Mouse (Mus musculus): Measurements from ENCODE around the gene Ptn. TPM values are rescaled to one million over a fixed set of nuclear protein-coding genes. Genes with fewer than 3 reads are reported as not detected.

Ptn gene
- polyA plus RNA-seq, 1 experiment from 2014 or later, result 532 TPM

- ATAC-seq (no peak), DNase-seq (ENCODE audit: low spot score) (no peak)
- no peaks in the 10 kb centered on the region for H3K36me3 ChIP-seq (ENCODE audit: control insufficient read depth, insufficient read depth, low read length)
- no peaks in the 10 kb centered on the region for H3K27me3 ChIP-seq (replicated peaks; ENCODE audit: control insufficient read depth, insufficient read depth, low read length)
- 80% methylated on average over 3 of the region's 3 CpGs for WGBS
- no peaks in the 10 kb centered on the region; the same call in 1 of the 2 replicates for H3K4me1 ChIP-seq (ENCODE audit: control insufficient read depth, insufficient read depth, low read length)
- no peak overlapping the region for H3K4me2 ChIP-seq (ENCODE audit: low read length)
- H3K9ac ChIP-seq (ENCODE audit: low read length), result no peak overlapping the region
- H3K27ac ChIP-seq (ENCODE audit: low read depth, low read length), result no peak overlapping the region
- H3K4me3 ChIP-seq (ENCODE audit: low read depth, low read length), result no peak overlapping the region
- H3K9me3 ChIP-seq (replicated peaks; ENCODE audit: control insufficient read depth, low read length), result no peaks in the 10 kb centered on the region
Observed at GRCm38 (mm10) chr6:36841701-36842100, 31.7 kb upstream of the Ptn start.

DNA sequence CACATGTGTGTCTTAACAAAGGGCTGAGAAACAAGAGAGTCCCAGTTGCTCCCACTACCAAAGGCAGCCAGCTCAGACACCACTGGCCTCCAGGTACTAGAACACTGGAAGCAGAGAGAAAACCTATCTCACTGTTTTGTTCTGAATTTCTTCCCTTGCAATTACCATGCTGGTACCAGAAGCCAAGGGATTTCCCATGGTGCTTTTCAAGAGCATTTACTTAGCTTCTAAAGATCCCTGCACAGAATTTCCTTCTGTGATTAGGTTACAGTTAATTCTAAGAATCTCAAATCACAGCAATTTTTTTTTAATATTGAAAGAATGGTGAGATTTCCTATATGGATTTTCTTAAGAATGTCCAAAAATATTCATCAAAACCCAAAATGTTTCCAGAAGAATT lies 31.2 kb upstream of the Ptn start:
- DNase-seq (ENCODE audit: low spot score) (no peak), ATAC-seq (no peak)
- Histone ChIP-seq H3K4me3 (ENCODE audit: low read depth, low read length) (no peak overlapping the region), H3K4me2 (ENCODE audit: low read length) (no peak overlapping the region), H3K9me3 (replicated peaks; ENCODE audit: control insufficient read depth, low read length) (no peaks in the 10 kb centered on the region), H3K9ac (ENCODE audit: low read length) (no peak overlapping the region), H3K4me1 (ENCODE audit: control insufficient read depth, insufficient read depth, low read length) (peaks cover 5% of the 10 kb centered on the region), H3K27me3 (replicated peaks; ENCODE audit: control insufficient read depth, insufficient read depth, low read length) (no peaks in the 10 kb centered on the region), H3K27ac (ENCODE audit: low read depth, low read length) (no peak overlapping the region), H3K36me3 (ENCODE audit: control insufficient read depth, insufficient read depth, low read length) (no peaks in the 10 kb centered on the region)

- DNase-seq (ENCODE audit: low spot score) (no peak), ATAC-seq (no peak)
- Histone ChIP-seq H3K36me3 (ENCODE audit: control insufficient read depth, insufficient read depth, low read length) (no peaks in the 10 kb centered on the region), H3K4me1 (ENCODE audit: control insufficient read depth, insufficient read depth, low read length) (peaks cover 5% of the 10 kb centered on the region), H3K9me3 (replicated peaks; ENCODE audit: control insufficient read depth, low read length) (no peaks in the 10 kb centered on the region), H3K9ac (ENCODE audit: low read length) (no peak overlapping the region), H3K27me3 (replicated peaks; ENCODE audit: control insufficient read depth, insufficient read depth, low read length) (no peaks in the 10 kb centered on the region), H3K4me3 (ENCODE audit: low read depth, low read length) (no peak overlapping the region), H3K27ac (ENCODE audit: low read depth, low read length) (no peak overlapping the region), H3K4me2 (ENCODE audit: low read length) (no peak overlapping the region)
- WGBS, result 100% methylated on average over 1 of the region's 1 CpGs
Observed at GRCm38 (mm10) chr6:36838747-36839146, 28.7 kb upstream of the Ptn start.

GRCm38 (mm10) chr6:36835351-36835750 lies 25.3 kb upstream of the Ptn start:
- 0 out of 2 replicates have a peak, but pooled peaks have one; percentile 15 for ATAC-seq
- Histone ChIP-seq H3K36me3 (ENCODE audit: control insufficient read depth, insufficient read depth, low read length) (no peaks in the 10 kb centered on the region), H3K9me3 (replicated peaks; ENCODE audit: control insufficient read depth, low read length) (no peaks in the 10 kb centered on the region), H3K4me2 (ENCODE audit: low read length) (no peak overlapping the region), H3K27me3 (replicated peaks; ENCODE audit: control insufficient read depth, insufficient read depth, low read length) (no peaks in the 10 kb centered on the region), H3K4me1 (ENCODE audit: control insufficient read depth, insufficient read depth, low read length) (peaks cover 5% of the 10 kb centered on the region), H3K4me3 (ENCODE audit: low read depth, low read length) (no peak overlapping the region), H3K27ac (ENCODE audit: low read depth, low read length) (no peak overlapping the region), H3K9ac (ENCODE audit: low read length) (no peak overlapping the region)
- no peak for DNase-seq (ENCODE audit: low spot score)
- 63% methylated on average over 3 of the region's 3 CpGs for WGBS

DNA sequence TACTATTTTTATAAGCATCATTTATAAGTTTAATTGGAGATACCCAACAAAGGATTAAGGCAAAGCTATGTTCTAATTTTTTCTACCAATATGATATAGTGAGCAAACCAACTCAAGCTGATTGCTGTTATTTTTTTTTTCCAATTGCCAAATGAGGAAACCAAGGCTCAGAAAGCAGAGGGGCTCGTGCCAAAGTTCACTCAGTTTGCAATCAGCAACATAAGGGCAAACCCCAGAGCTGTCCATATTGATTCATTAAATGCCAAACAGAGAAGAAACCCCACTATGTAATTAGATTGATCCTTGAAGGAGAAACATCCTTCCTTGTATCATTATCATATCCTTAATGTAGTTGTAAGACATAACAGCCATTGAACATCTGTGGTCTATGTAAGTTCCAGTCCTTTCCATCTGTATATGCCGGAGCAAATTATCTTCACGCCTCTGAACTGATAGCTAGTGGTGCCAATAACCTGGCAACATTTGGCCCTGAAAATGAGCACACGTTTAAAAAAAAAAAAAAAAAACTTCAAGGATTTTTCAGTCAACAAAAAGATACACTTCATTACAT lies 24.8 kb upstream of the Ptn start:
- no peak overlapping the region for H3K4me2 ChIP-seq (ENCODE audit: low read length)
- no peak overlapping the region for H3K4me3 ChIP-seq (ENCODE audit: low read depth, low read length)
- H3K27me3 ChIP-seq (replicated peaks; ENCODE audit: control insufficient read depth, insufficient read depth, low read length), result no peaks in the 10 kb centered on the region
- 67% methylated on average over 4 of the region's 4 CpGs for WGBS
- peak; percentile 61 for DNase-seq (ENCODE audit: low spot score)
- no peak overlapping the region for H3K27ac ChIP-seq (ENCODE audit: low read depth, low read length)
- H3K9ac ChIP-seq (ENCODE audit: low read length), result no peak overlapping the region
- H3K9me3 ChIP-seq (replicated peaks; ENCODE audit: control insufficient read depth, low read length), result no peaks in the 10 kb centered on the region
- ATAC-seq, result peak; percentile 81
- no peaks in the 10 kb centered on the region for H3K36me3 ChIP-seq (ENCODE audit: control insufficient read depth, insufficient read depth, low read length)
- peaks cover 5% of the 10 kb centered on the region for H3K4me1 ChIP-seq (ENCODE audit: control insufficient read depth, insufficient read depth, low read length)

- Histone ChIP-seq H3K4me2 (ENCODE audit: low read length) (no peak overlapping the region), H3K36me3 (ENCODE audit: control insufficient read depth, insufficient read depth, low read length) (no peaks in the 10 kb centered on the region), H3K4me1 (ENCODE audit: control insufficient read depth, insufficient read depth, low read length) (peaks cover 5% of the 10 kb centered on the region), H3K9ac (ENCODE audit: low read length) (no peak overlapping the region), H3K27ac (ENCODE audit: low read depth, low read length) (no peak overlapping the region), H3K27me3 (replicated peaks; ENCODE audit: control insufficient read depth, insufficient read depth, low read length) (no peaks in the 10 kb centered on the region), H3K9me3 (replicated peaks; ENCODE audit: control insufficient read depth, low read length) (no peaks in the 10 kb centered on the region), H3K4me3 (ENCODE audit: low read depth, low read length) (no peak overlapping the region)
- DNase-seq (ENCODE audit: low spot score) (no peak), ATAC-seq (no peak)
- WGBS, result 80% methylated on average over 4 of the region's 4 CpGs
Observed at GRCm38 (mm10) chr6:36832681-36833080, 22.7 kb upstream of the Ptn start.

GRCm38 (mm10) chr6:36832207-36832606 lies 22.2 kb upstream of the Ptn start:
- H3K27me3 ChIP-seq (replicated peaks; ENCODE audit: control insufficient read depth, insufficient read depth, low read length), result no peaks in the 10 kb centered on the region
- ATAC-seq, result no peak

GRCm38 (mm10) chr6:36830371-36830925 lies 20.4 kb upstream of the Ptn start:
- Histone ChIP-seq H3K9me3 (replicated peaks; ENCODE audit: control insufficient read depth, low read length) (no peaks in the 10 kb centered on the region), H3K27ac (ENCODE audit: low read depth, low read length) (no peak overlapping the region), H3K27me3 (replicated peaks; ENCODE audit: control insufficient read depth, insufficient read depth, low read length) (no peaks in the 10 kb centered on the region), H3K9ac (ENCODE audit: low read length) (no peak overlapping the region), H3K4me2 (ENCODE audit: low read length) (no peak overlapping the region), H3K36me3 (ENCODE audit: control insufficient read depth, insufficient read depth, low read length) (no peaks in the 10 kb centered on the region), H3K4me3 (ENCODE audit: low read depth, low read length) (no peak overlapping the region), H3K4me1 (ENCODE audit: control insufficient read depth, insufficient read depth, low read length) (no peaks in the 10 kb centered on the region)
- no peak for ATAC-seq
- DNase-seq (ENCODE audit: low spot score), result no peak
- WGBS, result 74% methylated on average over 9 of the region's 9 CpGs

More at GRCm38 (mm10) chr6:36832207-36832606, 22.2 kb upstream of the Ptn start:
- H3K4me2 ChIP-seq (ENCODE audit: low read length), result no peak overlapping the region
- no peak for DNase-seq (ENCODE audit: low spot score)
- no peak overlapping the region for H3K9ac ChIP-seq (ENCODE audit: low read length)
- no peaks in the 10 kb centered on the region for H3K9me3 ChIP-seq (replicated peaks; ENCODE audit: control insufficient read depth, low read length)
- H3K36me3 ChIP-seq (ENCODE audit: control insufficient read depth, insufficient read depth, low read length), result no peaks in the 10 kb centered on the region
- no peak overlapping the region for H3K27ac ChIP-seq (ENCODE audit: low read depth, low read length)
- H3K4me1 ChIP-seq (ENCODE audit: control insufficient read depth, insufficient read depth, low read length), result peaks cover 5% of the 10 kb centered on the region
- H3K4me3 ChIP-seq (ENCODE audit: low read depth, low read length), result no peak overlapping the region
- WGBS, result 92% methylated on average over 2 of the region's 2 CpGs

DNA sequence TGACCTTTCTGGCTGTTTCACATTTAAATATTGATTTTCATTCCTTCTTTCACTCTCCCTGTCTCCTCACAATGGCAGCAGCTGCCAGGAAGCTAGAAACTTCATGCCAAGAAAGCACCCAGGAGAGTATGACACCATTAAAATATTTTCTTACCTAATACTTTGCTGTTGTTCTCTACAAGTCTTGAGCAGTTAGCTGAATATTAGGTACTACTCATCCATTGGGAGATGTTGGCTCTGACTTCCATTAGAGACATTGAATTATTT lies 9.7 kb upstream of the Ptn start:
- H3K4me2 ChIP-seq (ENCODE audit: low read length), result no peak overlapping the region
- H3K9ac ChIP-seq (ENCODE audit: low read length), result no peak overlapping the region
- H3K9me3 ChIP-seq (replicated peaks; ENCODE audit: control insufficient read depth, low read length), result no peaks in the 10 kb centered on the region
- ATAC-seq (peak; percentile 13; the same call in 1 of the 2 replicates), DNase-seq (ENCODE audit: low spot score) (no peak)
- no peak overlapping the region for H3K4me3 ChIP-seq (ENCODE audit: low read depth, low read length)
- no peaks in the 10 kb centered on the region for H3K27me3 ChIP-seq (replicated peaks; ENCODE audit: control insufficient read depth, insufficient read depth, low read length)
- H3K4me1 ChIP-seq (ENCODE audit: control insufficient read depth, insufficient read depth, low read length), result peaks cover 18% of the 10 kb centered on the region; the same call in 1 of the 2 replicates
- H3K27ac ChIP-seq (ENCODE audit: low read depth, low read length), result peak overlapping the region; percentile 78
- H3K36me3 ChIP-seq (ENCODE audit: control insufficient read depth, insufficient read depth, low read length), result no peaks in the 10 kb centered on the region
